Mouse (Mus musculus): Measurements from ENCODE around the gene Frmd6. TPM values are rescaled to one million over a fixed set of nuclear protein-coding genes. Genes with fewer than 3 reads are reported as not detected.

Gene Frmd6
- 2.5 and 3.8 TPM in 2 replicates for polyA plus RNA-seq (2011; ENCODE audit: insufficient read depth, insufficient read length, low replicate concordance, missing spikeins)

DNA sequence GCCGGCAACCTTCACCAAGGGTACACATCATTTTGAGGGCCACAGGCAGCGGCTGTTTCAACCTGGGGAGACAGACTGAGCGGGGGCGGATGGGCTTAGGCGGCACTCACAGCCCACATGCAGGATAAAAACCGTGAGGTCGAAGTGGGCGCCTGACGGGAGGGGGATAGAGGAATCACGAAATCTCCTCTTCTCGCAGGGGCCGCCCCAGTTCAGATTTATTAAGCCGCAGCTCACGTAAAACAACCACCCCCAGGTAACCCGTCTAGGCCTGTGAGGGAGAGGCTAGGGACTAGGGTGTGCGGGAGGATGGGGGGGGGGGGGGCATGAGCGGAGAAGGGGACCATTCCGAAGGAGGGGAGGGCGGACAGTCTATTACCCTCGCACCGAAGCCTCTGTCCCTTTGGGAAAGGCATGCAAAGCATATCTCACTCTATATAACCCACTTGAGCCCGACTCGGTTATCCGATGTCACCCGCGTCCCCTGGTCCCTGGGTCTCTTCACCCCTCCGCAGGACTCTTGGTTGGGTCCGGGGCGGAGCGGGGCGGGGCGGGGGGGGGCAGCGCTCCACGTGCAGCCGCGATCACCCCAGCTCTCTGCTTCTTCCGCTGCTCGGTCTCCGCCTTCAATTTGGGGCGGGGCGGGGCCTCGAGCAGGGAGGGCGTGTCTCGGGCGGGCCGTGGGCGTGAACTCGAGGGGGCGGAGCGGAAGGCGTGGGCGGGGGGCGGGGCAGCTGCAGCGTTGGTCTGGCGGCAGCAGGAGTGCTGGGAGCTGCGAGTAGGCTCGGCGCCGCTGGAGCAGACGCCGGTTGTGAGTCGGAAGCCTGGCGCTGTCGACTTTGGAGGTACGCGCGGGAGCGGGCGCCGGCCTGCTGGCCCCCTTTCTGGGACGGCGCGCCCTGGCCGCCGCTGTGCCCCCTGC, at the start of gene Frmd6:
Gene Frmd6 (plus strand): TSS at position 786 of the 922 bp plus-strand sequence.
- TF ChIP-seq POLR2A (IDR thresholded peaks at IDR 0.05; ENCODE audit: borderline replicate concordance, control insufficient read depth, low read depth, low read length) (peak; percentile 97), CTCF (IDR thresholded peaks at IDR 0.05; ENCODE audit: control insufficient read depth, insufficient read depth, low read length) (peak; percentile 37; the same call in 1 of the 2 replicates)
- Histone ChIP-seq H3K27ac (ENCODE audit: control insufficient read depth, insufficient read depth, low read depth, low read length, poor library complexity) (peak within 1 kb of the TSS; percentile 78), H3K4me1 (ENCODE audit: control insufficient read depth, insufficient read depth, low read length) (peaks cover 2% of the 10 kb centered on the region; the same call in 1 of the 2 replicates), H3K4me3 (replicated peaks; ENCODE audit: control insufficient read depth, low read depth, low read length) (peak within 1 kb of the TSS; percentile 83)
- WGBS: under 1% methylated on average over 70 of the region's 75 CpGs

GRCm38 (mm10) chr12:70775609-70776008, 49.7 kb upstream of the Frmd6 start:
- no peaks in the 10 kb centered on the region for H3K4me1 ChIP-seq (ENCODE audit: control insufficient read depth, insufficient read depth, low read length)
- no peak overlapping the region for H3K27ac ChIP-seq (ENCODE audit: control insufficient read depth, insufficient read depth, low read depth, low read length, poor library complexity)
- 87% methylated on average over 8 of the region's 8 CpGs for WGBS
- no peak overlapping the region for H3K4me3 ChIP-seq (replicated peaks; ENCODE audit: control insufficient read depth, low read depth, low read length)
- TF ChIP-seq POLR2A (IDR thresholded peaks at IDR 0.05; ENCODE audit: borderline replicate concordance, control insufficient read depth, low read depth, low read length): no peak
- no peak for TF ChIP-seq CTCF (IDR thresholded peaks at IDR 0.05; ENCODE audit: control insufficient read depth, insufficient read depth, low read length)

GRCm38 (mm10) chr12:70776683-70777082, 48.6 kb upstream of the Frmd6 start:
- no peak for TF ChIP-seq POLR2A (IDR thresholded peaks at IDR 0.05; ENCODE audit: borderline replicate concordance, control insufficient read depth, low read depth, low read length)
- TF ChIP-seq CTCF (IDR thresholded peaks at IDR 0.05; ENCODE audit: control insufficient read depth, insufficient read depth, low read length): no peak
- Histone ChIP-seq H3K4me1 (ENCODE audit: control insufficient read depth, insufficient read depth, low read length) (no peaks in the 10 kb centered on the region), H3K27ac (ENCODE audit: control insufficient read depth, insufficient read depth, low read depth, low read length, poor library complexity) (no peak overlapping the region), H3K4me3 (replicated peaks; ENCODE audit: control insufficient read depth, low read depth, low read length) (no peak overlapping the region)
- 79% methylated on average over 12 of the region's 12 CpGs for WGBS

DNA sequence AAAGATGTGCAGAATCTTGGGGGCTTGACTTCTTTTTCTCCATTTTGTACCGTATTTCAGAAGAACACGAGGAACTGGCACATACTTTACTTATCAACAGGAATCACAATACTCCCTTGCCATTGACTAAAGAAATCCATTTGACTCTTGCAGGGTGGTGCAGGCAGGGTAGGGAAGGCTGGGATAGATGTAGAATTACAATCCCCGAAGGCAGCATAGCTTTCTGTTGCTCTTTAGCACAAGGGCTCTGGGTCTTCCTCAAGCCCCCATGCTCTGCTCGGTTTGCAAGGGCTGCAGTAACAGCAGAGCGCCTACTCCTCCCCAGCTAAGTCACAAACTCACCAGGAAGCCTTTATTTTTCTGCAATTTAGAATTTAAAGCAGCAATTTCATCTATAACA, 47.8 kb upstream of the Frmd6 start:
- TF ChIP-seq POLR2A (IDR thresholded peaks at IDR 0.05; ENCODE audit: borderline replicate concordance, control insufficient read depth, low read depth, low read length) (no peak), CTCF (IDR thresholded peaks at IDR 0.05; ENCODE audit: control insufficient read depth, insufficient read depth, low read length) (no peak)
- WGBS: 76% methylated on average over 5 of the region's 5 CpGs
- Histone ChIP-seq H3K4me1 (ENCODE audit: control insufficient read depth, insufficient read depth, low read length) (no peaks in the 10 kb centered on the region), H3K27ac (ENCODE audit: control insufficient read depth, insufficient read depth, low read depth, low read length, poor library complexity) (no peak overlapping the region), H3K4me3 (replicated peaks; ENCODE audit: control insufficient read depth, low read depth, low read length) (no peak overlapping the region)

- TF ChIP-seq POLR2A (IDR thresholded peaks at IDR 0.05; ENCODE audit: borderline replicate concordance, control insufficient read depth, low read depth, low read length): no peak
- TF ChIP-seq CTCF (IDR thresholded peaks at IDR 0.05; ENCODE audit: control insufficient read depth, insufficient read depth, low read length): no peak
- Histone ChIP-seq H3K27ac (ENCODE audit: control insufficient read depth, insufficient read depth, low read depth, low read length, poor library complexity) (no peak overlapping the region), H3K4me3 (replicated peaks; ENCODE audit: control insufficient read depth, low read depth, low read length) (no peak overlapping the region), H3K4me1 (ENCODE audit: control insufficient read depth, insufficient read depth, low read length) (no peaks in the 10 kb centered on the region)
Observed at GRCm38 (mm10) chr12:70777866-70778265, 47.4 kb upstream of the Frmd6 start.

- no peak for TF ChIP-seq POLR2A (IDR thresholded peaks at IDR 0.05; ENCODE audit: borderline replicate concordance, control insufficient read depth, low read depth, low read length)
- WGBS: 68% methylated on average over 2 of the region's 2 CpGs
- Histone ChIP-seq H3K4me1 (ENCODE audit: control insufficient read depth, insufficient read depth, low read length) (no peaks in the 10 kb centered on the region), H3K4me3 (replicated peaks; ENCODE audit: control insufficient read depth, low read depth, low read length) (no peak overlapping the region), H3K27ac (ENCODE audit: control insufficient read depth, insufficient read depth, low read depth, low read length, poor library complexity) (no peak overlapping the region)
Observed at GRCm38 (mm10) chr12:70778271-70778670, 47.0 kb upstream of the Frmd6 start.

DNA sequence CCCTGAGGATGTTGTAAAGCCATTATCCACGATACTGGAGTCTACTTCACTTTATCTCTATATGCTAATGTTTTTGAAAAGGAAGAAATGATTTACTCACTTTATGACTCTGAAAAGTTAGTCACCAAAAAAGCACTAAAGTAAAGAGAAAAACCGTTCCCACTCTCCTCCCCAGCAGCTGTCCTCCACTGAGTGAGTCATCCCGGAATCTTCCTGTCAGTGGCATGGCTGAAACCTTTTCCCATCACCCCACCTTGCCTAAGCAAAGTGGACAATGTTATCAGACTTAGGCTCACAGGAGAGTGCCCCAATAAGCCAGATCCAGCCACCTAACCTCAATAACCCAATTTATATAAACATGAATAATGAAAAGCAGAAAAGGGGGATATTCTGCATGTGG, 46.6 kb upstream of the Frmd6 start:
- no peak for TF ChIP-seq POLR2A (IDR thresholded peaks at IDR 0.05; ENCODE audit: borderline replicate concordance, control insufficient read depth, low read depth, low read length)
- no peak for TF ChIP-seq CTCF (IDR thresholded peaks at IDR 0.05; ENCODE audit: control insufficient read depth, insufficient read depth, low read length)
- H3K4me3 ChIP-seq (replicated peaks; ENCODE audit: control insufficient read depth, low read depth, low read length): no peak overlapping the region
- H3K4me1 ChIP-seq (ENCODE audit: control insufficient read depth, insufficient read depth, low read length): no peaks in the 10 kb centered on the region
- no peak overlapping the region for H3K27ac ChIP-seq (ENCODE audit: control insufficient read depth, insufficient read depth, low read depth, low read length, poor library complexity)
- 68% methylated on average over 3 of the region's 3 CpGs for WGBS

- Histone ChIP-seq H3K4me3 (replicated peaks; ENCODE audit: control insufficient read depth, low read depth, low read length) (no peak overlapping the region), H3K4me1 (ENCODE audit: control insufficient read depth, insufficient read depth, low read length) (no peaks in the 10 kb centered on the region), H3K27ac (ENCODE audit: control insufficient read depth, insufficient read depth, low read depth, low read length, poor library complexity) (no peak overlapping the region)
- TF ChIP-seq POLR2A (IDR thresholded peaks at IDR 0.05; ENCODE audit: borderline replicate concordance, control insufficient read depth, low read depth, low read length) (no peak), CTCF (IDR thresholded peaks at IDR 0.05; ENCODE audit: control insufficient read depth, insufficient read depth, low read length) (no peak)
- WGBS: 47% methylated on average over 9 of the region's 9 CpGs
Observed at GRCm38 (mm10) chr12:70783049-70783448, 42.3 kb upstream of the Frmd6 start.

Data from bone marrow, adult 2 months (tissue).